Mouse (Mus musculus) heart, adult 11 months (tissue): ENCODE data around the gene Gm29735.

Experiments used
- DNase-seq: peaks from one replicate; pipeline ENCODE4 v3.0.0; 2022

Gm29735 gene

GRCm38 (mm10) chr7:142119632-142120031, 37.3 kb downstream of the Gm29735 start:
- DNase-seq: peak; percentile 81
